Mouse (Mus musculus) stomach, postnatal 0 days (tissue): ENCODE data around the gene Tcstv3. TPM values are rescaled to one million over a fixed set of nuclear protein-coding genes. Genes with fewer than 3 reads are reported as not detected.

Experiments used
- ATAC-seq: fragments of 200-750 bp; cut with Nextera tagmentation; 2 replicates; pipeline ENCODE4 v1.8.0; 2017; ENCODE audit not compliant: low FRiP score, low TSS enrichment
- DNase-seq: peaks from one replicate; pipeline ENCODE4 v3.0.0-alpha.2; 2016; ENCODE audit warnings: low spot score
- H3K27ac ChIP-seq: fragments of 300-500 bp; sonication (generic); replicated peaks from 2 replicates; pipeline ENCODE4 v1.5.1; 2014; ENCODE audit warnings: mild to moderate bottlenecking, control low read depth
- H3K27me3 ChIP-seq: fragments of 300-500 bp; sonication (generic); 2 replicates; pipeline ENCODE4 v1.6.1; 2014; ENCODE audit warnings: low read length; ENCODE audit not compliant: control insufficient read depth, insufficient read depth
- H3K36me3 ChIP-seq: fragments of 300-500 bp; sonication (generic); 2 replicates; pipeline ENCODE4 v1.6.1; 2014; ENCODE audit warnings: low read length, mixed read lengths; ENCODE audit not compliant: control insufficient read depth, insufficient read depth
- H3K4me1 ChIP-seq: fragments of 300-500 bp; sonication (generic); replicated peaks from 2 replicates; pipeline ENCODE4 v1.6.1; 2014; ENCODE audit warnings: antibody characterized with exemption; ENCODE audit not compliant: control insufficient read depth, insufficient read depth
- H3K4me2 ChIP-seq: fragments of 300-500 bp; sonication (generic); replicated peaks from 2 replicates; pipeline ENCODE4 v1.6.1; 2014; ENCODE audit warnings: low read depth, mild to moderate bottlenecking, control low read depth, moderate library complexity
- H3K4me3 ChIP-seq: fragments of 300-500 bp; sonication (generic); 2 replicates; pipeline ENCODE4 v1.5.1; 2014; ENCODE audit warnings: low read depth, low read length, control low read depth
- H3K9ac ChIP-seq: fragments of 300-500 bp; sonication (generic); 2 replicates; pipeline ENCODE4 v1.6.1; 2014; ENCODE audit warnings: mild to moderate bottlenecking, low read length, control low read depth, mixed read lengths
- H3K9me3 ChIP-seq: fragments of 300-500 bp; sonication (generic); 2 replicates; pipeline ENCODE4 v1.6.1; 2016; ENCODE audit warnings: low read length; ENCODE audit not compliant: control insufficient read depth
- CTCF ChIP-seq: IDR thresholded peaks from 2 replicates; pipeline ENCODE4 v1.5.1; 2016; ENCODE audit warnings: antibody characterized with exemption, low read depth, mild to moderate bottlenecking, moderate library complexity
- EP300 ChIP-seq: optimal IDR thresholded peaks from 2 replicates; pipeline ENCODE3; 2016; ENCODE audit warnings: antibody characterized with exemption
- WGBS: fragments of 180-500 bp; shearing (Covaris S2); extraction: QIAGEN DNeasy Blood & Tissue Kit; methylation state at CpG from one replicate; pipeline ENCODE4 v1.1.7; 2014; 5-methylcytosine and 5-hydroxymethylcytosine counted together
- polyA plus RNA-seq: library from polyadenylated mRNA; unstranded; fragments of >200 nt; fragmentation: Nextera tagmentation; extraction: Ambion mirVana; gene quantifications from 2 replicates; pipeline ENCODE4 v1.2.1, GENCODE M21; 2015

Gene Tcstv3
- polyA plus RNA-seq, 1 experiment from 2014 or later: not detected

GRCm38 (mm10) chr13:120310749-120311148, 5.9 kb upstream of the Tcstv3 start:
- ATAC-seq (peak; percentile 79), DNase-seq (peak; percentile 20)
- Histone ChIP-seq H3K4me2 (no peak overlapping the region), H3K4me1 (no peaks in the 10 kb centered on the region), H3K4me3 (no peak overlapping the region), H3K27me3 (no peaks in the 10 kb centered on the region), H3K9ac (no peak overlapping the region), H3K36me3 (no peaks in the 10 kb centered on the region), H3K9me3 (no peaks in the 10 kb centered on the region), H3K27ac (no peak overlapping the region)
- TF ChIP-seq EP300 (no peak), CTCF (no peak)
- WGBS: 49% methylated on average over 4 of the region's 4 CpGs

- WGBS: 27% methylated on average over 14 of the region's 14 CpGs
- Histone ChIP-seq H3K4me1 (no peaks in the 10 kb centered on the region), H3K27me3 (no peaks in the 10 kb centered on the region), H3K4me2 (no peak overlapping the region), H3K27ac (no peak overlapping the region), H3K4me3 (no peak overlapping the region), H3K9ac (no peak overlapping the region), H3K36me3 (no peaks in the 10 kb centered on the region), H3K9me3 (no peaks in the 10 kb centered on the region)
- peak; percentile 45 for DNase-seq
- no peak for ATAC-seq
- TF ChIP-seq CTCF (peak; percentile 69), EP300 (no peak)
These were observed 3.1 kb upstream of the Tcstv3 start for GRCm38 (mm10) chr13:120313584-120313983.

GRCm38 (mm10) chr13:120320183-120320582, 3.5 kb downstream of the Tcstv3 start:
- H3K9ac ChIP-seq: no peak overlapping the region
- H3K27me3 ChIP-seq: no peaks in the 10 kb centered on the region
- no peaks in the 10 kb centered on the region for H3K4me1 ChIP-seq
- ATAC-seq (no peak), DNase-seq (no peak)
- H3K27ac ChIP-seq: no peak overlapping the region
- 59% methylated on average over 3 of the region's 3 CpGs for WGBS
- TF ChIP-seq EP300 (no peak), CTCF (no peak)
- H3K4me3 ChIP-seq: no peak overlapping the region
- no peaks in the 10 kb centered on the region for H3K9me3 ChIP-seq
- no peaks in the 10 kb centered on the region for H3K36me3 ChIP-seq
- H3K4me2 ChIP-seq: no peak overlapping the region

DNA sequence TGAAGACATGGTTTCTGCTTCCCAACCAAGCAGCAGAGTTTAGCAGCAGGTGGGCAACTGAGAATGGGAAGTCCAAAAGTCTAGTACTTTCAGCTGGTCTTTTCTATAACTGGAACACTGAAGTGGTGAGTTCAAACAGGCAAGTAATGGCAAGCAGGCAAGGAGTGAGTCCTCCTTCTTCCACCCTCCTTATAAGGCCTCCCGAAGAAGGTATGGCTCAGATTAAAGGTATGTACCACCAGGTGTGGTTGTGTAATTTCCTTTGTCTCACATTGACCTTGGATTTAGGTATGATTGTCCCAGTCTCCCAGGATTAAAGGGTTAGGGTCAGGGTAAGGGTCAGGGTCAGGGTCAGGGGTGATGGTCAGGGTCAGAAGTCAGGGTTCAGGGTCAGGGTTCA, 4.0 kb downstream of the Tcstv3 start:
- H3K4me2 ChIP-seq: no peak overlapping the region
- no peak overlapping the region for H3K9ac ChIP-seq
- ATAC-seq (peak; percentile 54; the same call in 1 of the 2 replicates), DNase-seq (no peak)
- no peaks in the 10 kb centered on the region for H3K4me1 ChIP-seq
- no peak overlapping the region for H3K4me3 ChIP-seq
- H3K9me3 ChIP-seq: no peaks in the 10 kb centered on the region
- WGBS: 84% methylated on average over 1 of the region's 1 CpGs
- no peaks in the 10 kb centered on the region for H3K36me3 ChIP-seq
- H3K27ac ChIP-seq: no peak overlapping the region
- H3K27me3 ChIP-seq: no peaks in the 10 kb centered on the region
- TF ChIP-seq EP300 (no peak), CTCF (no peak)

Other genes starting within 250 kb of the Tcstv3 start
- gene Gm20767, start 176.6 kb upstream of the Tcstv3 start, polyA plus RNA-seq: not detected in 2 replicates
- gene Gm21818, start 144.4 kb upstream of the Tcstv3 start, polyA plus RNA-seq: not detected in 2 replicates
- not detected in 2 replicates for gene Gm21762, start 100.9 kb upstream of the Tcstv3 start, polyA plus RNA-seq
- gene Gm21731, start 77.8 kb upstream of the Tcstv3 start, polyA plus RNA-seq: not detected in 2 replicates
- gene AF067061, start 53.8 kb upstream of the Tcstv3 start, polyA plus RNA-seq: not detected in 2 replicates
- 0.41 and 0.62 TPM in 2 replicates for gene BC147527, start 16.5 kb upstream of the Tcstv3 start, polyA plus RNA-seq